Mouse (Mus musculus): Measurements from ENCODE around the gene Cep164. TPM values are rescaled to one million over a fixed set of nuclear protein-coding genes. Genes with fewer than 3 reads are reported as not detected.
"Not testable (repeated sequence)": the region's sequence is repeated elsewhere in the genome, so short reads cannot be mapped to it uniquely, and the experiment has no call there.

Cep164 gene
- polyA plus RNA-seq, 1 experiment from 2014 or later = 14.5 TPM

DNA sequence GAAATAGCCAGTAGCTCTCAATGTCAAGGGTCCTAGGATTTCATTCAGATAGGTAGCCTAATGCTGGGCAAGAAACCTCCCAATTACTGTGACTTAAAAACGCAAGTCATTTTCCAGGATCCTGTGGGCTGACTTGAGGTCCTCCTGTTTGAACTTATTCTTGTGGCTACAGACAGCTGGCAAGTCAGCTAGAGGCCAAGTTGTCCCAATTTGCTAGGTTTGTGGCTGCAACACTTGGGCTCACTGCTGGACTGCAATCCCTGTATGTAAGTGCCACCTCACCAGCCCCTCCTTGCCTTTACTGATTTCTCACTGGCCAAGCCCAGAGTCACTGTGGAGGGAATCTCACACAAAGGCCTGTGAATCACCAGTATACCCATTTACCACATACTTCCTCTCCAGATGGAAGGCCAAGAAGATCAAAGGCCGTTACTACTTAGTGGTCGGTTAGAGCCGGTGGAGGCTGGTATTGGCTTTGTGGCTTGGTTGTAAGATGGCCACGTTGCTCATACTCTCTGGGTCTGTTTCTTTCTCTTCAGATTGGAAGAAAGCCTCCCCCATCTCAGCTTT is 18.5 kb upstream of the Cep164 start:
- 86% methylated on average over 5 of the region's 5 CpGs for WGBS
- no peak overlapping the region for H3K4me2 ChIP-seq (replicated peaks)
- no peak for ATAC-seq (replicated peaks)

DNA sequence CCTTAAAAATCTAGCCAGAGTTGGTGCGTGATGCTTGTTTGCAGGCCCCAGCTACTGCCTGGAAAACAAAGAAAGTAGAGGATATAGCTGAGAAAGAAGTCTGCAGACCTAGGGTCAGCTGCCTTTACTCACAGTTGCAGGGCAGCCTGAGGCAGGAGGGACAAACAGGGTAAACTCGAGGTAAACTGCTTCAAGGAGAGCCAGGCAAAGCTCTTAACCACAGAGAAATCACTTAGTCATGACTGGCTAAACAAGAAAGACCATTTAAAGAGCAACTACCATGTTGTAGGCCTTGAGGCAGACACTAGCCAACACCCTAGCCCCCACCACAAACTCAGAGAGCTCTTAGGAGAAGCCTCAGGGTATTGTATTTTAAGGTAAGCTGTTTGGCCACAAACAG is 17.7 kb upstream of the Cep164 start:
- H3K4me2 ChIP-seq (replicated peaks); H3K4me3 ChIP-seq; H3K9ac ChIP-seq (replicated peaks); H3K27ac ChIP-seq (replicated peaks); H3K27me3 ChIP-seq; ATAC-seq (replicated peaks); H3K36me3 ChIP-seq; H3K9me3 ChIP-seq: not testable (repeated sequence)
- peaks cover 32% of the 10 kb centered on the region for H3K4me1 ChIP-seq
- 73% methylated on average over 2 of the region's 2 CpGs for WGBS

More for the DNA sequence above, 18.5 kb upstream of the Cep164 start:
- H3K27ac ChIP-seq (replicated peaks) = no peak overlapping the region
- no peaks in the 10 kb centered on the region for H3K36me3 ChIP-seq
- no peak overlapping the region for H3K4me3 ChIP-seq
- H3K4me1 ChIP-seq = peaks cover 25% of the 10 kb centered on the region
- no peaks in the 10 kb centered on the region for H3K27me3 ChIP-seq
- H3K9me3 ChIP-seq = no peaks in the 10 kb centered on the region
- no peak overlapping the region for H3K9ac ChIP-seq (replicated peaks)

DNA sequence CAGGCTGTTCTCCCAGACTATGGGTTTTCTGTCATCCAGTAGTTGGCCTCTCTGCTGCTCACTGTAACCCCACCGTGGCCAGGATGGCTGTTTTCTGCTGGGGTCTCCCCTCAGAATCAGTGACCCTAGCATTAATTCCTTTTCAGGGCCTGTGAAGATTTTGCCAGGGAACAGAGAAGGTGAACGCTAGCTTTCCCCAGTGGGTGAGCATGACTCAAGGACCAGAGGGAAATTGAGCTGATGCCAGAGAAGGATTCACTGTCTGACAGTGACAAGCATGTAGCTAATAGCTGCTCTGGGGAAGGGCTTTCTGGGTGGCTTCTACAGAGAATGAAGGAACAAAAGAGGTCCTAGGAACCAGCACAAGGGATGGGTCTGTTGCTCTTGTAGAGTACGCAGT is 17.1 kb upstream of the Cep164 start:
- Histone ChIP-seq H3K4me2 (replicated peaks) (no peak overlapping the region), H3K27me3 (no peaks in the 10 kb centered on the region), H3K9me3 (no peaks in the 10 kb centered on the region), H3K36me3 (no peaks in the 10 kb centered on the region), H3K4me1 (peaks cover 37% of the 10 kb centered on the region), H3K9ac (replicated peaks) (no peak overlapping the region), H3K27ac (replicated peaks) (no peak overlapping the region), H3K4me3 (no peak overlapping the region)
- WGBS = 75% methylated on average over 3 of the region's 3 CpGs
- no peak for ATAC-seq (replicated peaks)

DNA sequence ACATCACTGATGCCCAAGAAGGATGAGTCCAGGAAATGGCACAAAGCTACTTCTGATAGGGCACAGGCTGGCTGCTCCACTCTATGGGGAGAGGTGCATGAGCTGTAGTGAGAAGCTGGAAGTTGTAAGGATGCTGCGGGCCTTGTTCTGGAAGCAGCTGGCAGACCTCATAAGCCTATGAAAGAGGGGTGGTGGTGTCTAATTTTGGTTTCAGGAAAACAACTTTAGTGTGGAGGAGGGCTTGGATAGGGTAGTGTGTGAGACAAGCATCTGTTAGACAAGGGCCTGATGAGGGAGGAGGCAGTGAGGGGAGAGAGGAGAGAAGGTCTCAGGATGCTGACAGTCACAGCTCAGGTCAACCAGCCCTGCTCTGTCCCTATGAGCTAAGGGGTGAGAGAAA is 15.3 kb upstream of the Cep164 start:
- no peak overlapping the region for H3K4me2 ChIP-seq (replicated peaks)
- H3K36me3 ChIP-seq = no peaks in the 10 kb centered on the region
- H3K4me3 ChIP-seq = no peak overlapping the region
- H3K27ac ChIP-seq (replicated peaks) = no peak overlapping the region
- WGBS = 90% methylated on average over 1 of the region's 1 CpGs
- peaks cover 38% of the 10 kb centered on the region for H3K4me1 ChIP-seq
- ATAC-seq (replicated peaks) = no peak
- H3K27me3 ChIP-seq = no peaks in the 10 kb centered on the region
- no peaks in the 10 kb centered on the region for H3K9me3 ChIP-seq
- H3K9ac ChIP-seq (replicated peaks) = no peak overlapping the region

DNA sequence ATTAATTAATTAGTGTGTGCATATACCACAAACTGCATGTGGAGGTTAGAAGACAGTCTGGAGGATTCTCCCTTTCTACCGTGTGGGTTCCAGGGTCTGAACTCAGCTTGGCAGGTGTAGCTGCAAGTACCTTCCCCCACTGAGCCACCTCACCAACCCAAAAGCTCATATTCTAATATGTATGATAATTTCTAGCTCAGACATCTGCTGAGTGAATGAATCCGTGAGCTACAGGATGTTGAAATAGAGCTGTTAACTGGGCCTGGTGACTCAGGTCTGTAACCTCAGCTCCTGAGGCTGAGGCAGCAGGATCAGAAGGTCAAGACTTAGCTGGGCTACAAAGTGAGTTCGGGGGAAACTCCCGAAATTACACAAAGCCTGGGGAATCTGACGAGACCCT is 14.5 kb upstream of the Cep164 start:
- no peak for ATAC-seq (replicated peaks)
- Histone ChIP-seq H3K27me3 (no peaks in the 10 kb centered on the region), H3K9me3 (no peaks in the 10 kb centered on the region), H3K36me3 (no peaks in the 10 kb centered on the region), H3K27ac (replicated peaks) (no peak overlapping the region), H3K4me1 (peaks cover 40% of the 10 kb centered on the region), H3K9ac (replicated peaks) (no peak overlapping the region), H3K4me2 (replicated peaks) (no peak overlapping the region), H3K4me3 (no peak overlapping the region)
- WGBS = 83% methylated on average over 5 of the region's 5 CpGs

DNA sequence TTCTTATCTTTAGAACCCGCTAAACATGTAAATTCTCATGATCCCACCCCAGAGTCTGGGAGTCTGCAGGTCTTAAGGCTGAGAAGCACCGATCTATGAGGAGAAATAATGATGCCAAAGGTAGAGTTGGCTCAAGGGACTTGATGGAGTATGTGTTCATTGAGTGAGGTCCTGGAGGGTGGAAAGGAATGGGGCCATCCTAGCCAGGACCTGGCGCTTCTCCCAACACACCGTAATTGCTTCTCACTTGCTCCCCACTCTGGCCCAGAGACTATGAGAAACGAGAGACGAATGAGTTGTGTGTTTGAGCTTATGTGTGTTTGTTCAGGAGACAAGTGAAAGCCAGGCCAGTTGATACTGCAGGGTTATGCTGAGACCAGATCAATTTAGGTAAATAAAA is 13.0 kb upstream of the Cep164 start:
- Histone ChIP-seq H3K27me3 (no peaks in the 10 kb centered on the region), H3K9me3 (no peaks in the 10 kb centered on the region), H3K4me1 (peaks cover 42% of the 10 kb centered on the region), H3K4me2 (replicated peaks) (0 out of 2 replicates have a peak overlapping the region, but pooled peaks have one; percentile 83), H3K9ac (replicated peaks) (no peak overlapping the region), H3K36me3 (no peaks in the 10 kb centered on the region), H3K4me3 (no peak overlapping the region), H3K27ac (replicated peaks) (no peak overlapping the region)
- 84% methylated on average over 6 of the region's 6 CpGs for WGBS
- ATAC-seq (replicated peaks) = no peak

DNA sequence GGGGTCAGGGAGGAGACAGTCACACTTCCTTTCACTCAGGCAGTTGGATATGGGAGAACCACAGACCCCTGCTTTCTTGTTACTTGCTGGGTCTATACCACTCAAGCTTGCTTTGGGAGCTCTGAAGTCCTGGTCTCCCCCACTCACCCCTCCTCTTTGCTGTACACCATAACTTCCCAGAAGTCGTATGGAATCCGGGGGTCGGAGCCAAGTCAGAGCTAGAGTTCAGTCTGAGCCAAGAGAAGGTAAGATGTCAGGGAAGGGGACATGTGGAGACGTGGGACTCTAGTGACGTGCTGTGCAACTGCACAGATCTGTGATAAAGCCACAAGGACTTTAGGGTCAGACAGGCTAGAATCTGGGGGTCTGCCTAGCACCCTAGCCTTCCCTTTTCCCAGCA is 11.8 kb upstream of the Cep164 start:
- peak overlapping the region; percentile 83 for H3K4me2 ChIP-seq (replicated peaks)
- peaks cover 42% of the 10 kb centered on the region for H3K4me1 ChIP-seq
- 69% methylated on average over 5 of the region's 5 CpGs for WGBS
- H3K9me3 ChIP-seq = no peaks in the 10 kb centered on the region
- H3K27me3 ChIP-seq = no peaks in the 10 kb centered on the region
- no peak for ATAC-seq (replicated peaks)
- peak overlapping the region; percentile 89; the same call in 1 of the 2 replicates for H3K4me3 ChIP-seq
- no peaks in the 10 kb centered on the region for H3K36me3 ChIP-seq
- H3K9ac ChIP-seq (replicated peaks) = no peak overlapping the region; the same call in 1 of the 2 replicates
- H3K27ac ChIP-seq (replicated peaks) = no peak overlapping the region

DNA sequence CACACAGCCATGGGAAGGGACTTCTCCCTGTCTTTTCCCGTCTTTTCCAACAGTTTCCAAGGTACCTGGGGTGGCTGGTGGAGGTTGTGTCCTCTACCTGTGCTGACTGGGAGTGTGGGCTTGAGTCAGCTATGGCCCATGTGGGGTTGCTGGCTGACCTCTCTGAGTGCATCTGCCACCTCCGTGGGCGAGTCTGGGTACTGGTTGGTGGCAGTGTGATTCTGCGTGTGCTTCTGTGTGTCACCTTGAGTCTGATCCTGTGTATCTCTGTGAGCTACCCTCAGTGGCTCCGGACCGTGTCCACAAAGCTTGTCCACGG is 11.4 kb upstream of the Cep164 start:
- H3K9me3 ChIP-seq = no peaks in the 10 kb centered on the region
- peak overlapping the region; percentile 75 for H3K9ac ChIP-seq (replicated peaks)
- H3K27me3 ChIP-seq = no peaks in the 10 kb centered on the region
- no peak overlapping the region for H3K27ac ChIP-seq (replicated peaks)
- H3K4me1 ChIP-seq = peaks cover 42% of the 10 kb centered on the region
- no peaks in the 10 kb centered on the region for H3K36me3 ChIP-seq
- peak overlapping the region; percentile 89 for H3K4me3 ChIP-seq
- WGBS = 80% methylated on average over 7 of the region's 7 CpGs
- peak overlapping the region; percentile 83 for H3K4me2 ChIP-seq (replicated peaks)
- ATAC-seq (replicated peaks) = no peak

DNA sequence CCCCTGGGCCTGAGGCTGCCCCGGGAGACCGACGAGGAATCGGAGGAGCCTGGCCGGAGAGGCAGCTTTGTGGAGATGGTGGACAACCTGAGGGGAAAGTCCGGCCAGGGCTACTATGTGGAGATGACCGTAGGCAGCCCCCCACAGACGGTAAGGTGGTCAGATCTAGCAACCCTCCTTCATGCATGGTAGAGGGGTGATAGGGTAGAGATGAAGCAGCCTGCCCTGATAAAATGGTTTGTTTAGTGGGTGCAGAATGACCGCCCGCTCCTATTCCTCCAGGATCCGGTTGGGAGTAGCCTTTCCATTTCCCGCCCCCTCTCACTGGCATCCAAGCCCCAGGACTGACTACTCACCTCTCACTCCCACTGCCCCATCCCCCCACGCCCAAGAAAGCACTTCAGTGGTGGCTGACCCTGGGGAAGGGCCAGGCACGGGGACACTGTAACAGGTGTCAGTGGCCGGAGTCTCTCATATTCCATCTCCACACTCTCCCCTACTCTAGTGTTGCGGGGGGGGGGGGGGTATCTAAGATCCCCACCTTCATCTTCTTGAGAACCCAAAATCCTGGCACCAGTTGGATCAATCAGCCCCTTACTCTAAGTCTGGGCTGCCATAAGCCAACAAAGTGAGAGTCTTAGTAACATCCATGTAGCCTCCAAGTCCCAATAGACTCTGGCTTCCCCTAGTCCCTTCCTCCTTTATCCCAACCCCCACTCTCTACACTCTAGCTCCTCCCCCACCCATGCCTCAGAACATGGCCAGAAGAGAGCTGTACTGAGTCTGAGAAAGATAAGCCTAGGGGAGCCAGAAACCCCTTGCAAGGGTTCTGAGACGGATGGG is 10.9 kb upstream of the Cep164 start:
- peak overlapping the region; percentile 80; the same call in 1 of the 2 replicates for H3K27ac ChIP-seq (replicated peaks)
- H3K36me3 ChIP-seq = no peaks in the 10 kb centered on the region
- no peak for ATAC-seq (replicated peaks)
- no peaks in the 10 kb centered on the region for H3K27me3 ChIP-seq
- H3K4me3 ChIP-seq = peak overlapping the region; percentile 89
- H3K4me1 ChIP-seq = peaks cover 42% of the 10 kb centered on the region
- peak overlapping the region; percentile 75 for H3K9ac ChIP-seq (replicated peaks)
- peak overlapping the region; percentile 83 for H3K4me2 ChIP-seq (replicated peaks)
- 16% methylated on average over 17 of the region's 17 CpGs for whole genome bisulfite sequencing
- no peaks in the 10 kb centered on the region for H3K9me3 ChIP-seq

DNA sequence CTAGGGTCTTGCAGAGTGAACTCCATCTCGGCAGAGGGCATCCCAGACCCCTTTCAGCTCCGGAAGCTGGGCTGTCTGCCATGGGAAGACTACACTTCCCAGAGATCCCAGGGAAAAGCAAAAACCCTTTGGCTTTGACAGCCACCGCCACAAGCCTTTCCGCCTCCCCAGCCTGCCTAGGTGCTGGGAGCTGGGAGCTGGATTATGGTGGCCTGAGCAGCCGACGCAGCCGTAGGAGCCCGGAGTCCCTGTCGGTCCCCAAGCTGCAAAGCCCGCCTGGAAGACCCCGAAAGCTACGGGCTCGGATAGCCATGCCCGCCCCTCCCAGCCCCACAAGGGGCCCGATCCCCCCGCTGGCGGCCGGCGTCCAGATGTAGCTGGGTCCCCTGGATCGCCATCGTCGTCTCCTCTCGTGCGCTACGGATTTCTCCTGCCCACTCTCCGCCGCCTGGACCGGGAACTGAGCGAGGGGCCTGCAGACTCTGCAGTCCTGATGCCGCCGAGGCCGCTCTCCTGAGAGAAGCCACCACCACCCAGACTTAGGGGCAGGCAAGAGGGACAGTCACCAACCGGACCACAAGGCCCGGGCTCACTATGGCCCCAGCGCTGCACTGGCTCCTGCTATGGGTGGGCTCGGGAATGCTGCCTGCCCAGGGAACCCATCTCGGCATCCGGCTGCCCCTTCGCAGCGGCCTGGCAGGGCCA is 10.1 kb upstream of the Cep164 start, which contains the start of gene Bace1:
Bace1 (plus strand) TSS at position 147 of the 705 bp plus-strand sequence.
- Histone ChIP-seq H3K36me3 (no peaks in the 10 kb centered on the region), H3K4me3 (peak within 1 kb of the TSS; percentile 89), H3K4me1 (peaks cover 42% of the 10 kb centered on the region), H3K4me2 (replicated peaks) (peak within 1 kb of the TSS; percentile 83), H3K27me3 (no peaks in the 10 kb centered on the region), H3K27ac (replicated peaks) (peak within 1 kb of the TSS; percentile 80), H3K9me3 (no peaks in the 10 kb centered on the region), H3K9ac (replicated peaks) (peak within 1 kb of the TSS; percentile 75)
- under 1% methylated on average over 40 of the region's 40 CpGs for WGBS
- ATAC-seq (replicated peaks) = peak; percentile 91

DNA sequence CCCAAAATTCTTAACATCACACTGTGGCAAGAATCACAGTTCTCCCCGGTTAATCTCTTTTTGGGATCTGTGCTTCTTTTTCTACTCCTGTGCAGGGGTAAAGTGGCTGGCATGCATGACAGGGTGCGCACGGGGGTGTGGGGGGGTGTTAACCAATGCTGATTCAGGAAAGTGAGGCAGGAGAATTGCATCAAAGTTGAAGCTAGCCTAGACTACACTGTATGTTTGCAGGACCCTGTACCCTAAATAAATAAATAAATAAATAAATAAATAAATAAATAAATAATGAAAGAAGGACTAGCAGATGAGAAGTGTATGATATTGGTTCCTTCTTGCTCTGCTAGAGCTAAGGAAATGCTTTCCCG is 9.6 kb upstream of the Cep164 start:
- Histone ChIP-seq H3K27me3 (no peaks in the 10 kb centered on the region), H3K4me2 (replicated peaks) (peak overlapping the region; percentile 83), H3K9ac (replicated peaks) (no peak overlapping the region), H3K9me3 (no peaks in the 10 kb centered on the region), H3K27ac (replicated peaks) (peak overlapping the region; percentile 80; the same call in 1 of the 2 replicates), H3K4me1 (peaks cover 42% of the 10 kb centered on the region), H3K36me3 (no peaks in the 10 kb centered on the region), H3K4me3 (peak overlapping the region; percentile 89)
- ATAC-seq (replicated peaks) = no peak
- 16% methylated on average over 4 of the region's 4 CpGs for WGBS

DNA sequence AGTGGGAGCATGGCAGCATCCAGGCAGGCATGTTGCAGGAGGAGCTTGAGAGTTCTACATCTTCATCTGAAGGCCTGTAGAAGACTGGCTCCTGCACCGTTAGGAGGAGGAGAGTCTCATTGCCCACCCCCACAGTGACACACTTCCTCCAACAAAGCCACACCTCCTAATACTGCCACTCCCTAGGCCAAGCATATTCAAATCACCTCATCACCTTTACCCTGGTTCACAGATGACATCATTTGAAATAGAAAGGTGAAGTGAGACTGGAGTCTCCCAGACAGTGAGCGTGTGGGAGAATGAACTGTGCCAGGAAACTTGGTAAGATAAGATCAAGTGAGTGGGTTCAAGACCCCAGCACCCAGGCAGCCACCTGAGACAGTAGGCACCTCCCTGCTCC is 5.0 kb upstream of the Cep164 start:
- 82% methylated on average over 2 of the region's 2 CpGs for WGBS
- Histone ChIP-seq H3K4me3 (no peak overlapping the region), H3K9me3 (no peaks in the 10 kb centered on the region), H3K27me3 (no peaks in the 10 kb centered on the region), H3K27ac (replicated peaks) (no peak overlapping the region), H3K9ac (replicated peaks) (no peak overlapping the region), H3K36me3 (no peaks in the 10 kb centered on the region), H3K4me1 (peaks cover 8% of the 10 kb centered on the region), H3K4me2 (replicated peaks) (no peak overlapping the region)
- ATAC-seq (replicated peaks) = no peak

Measured in forebrain, embryonic 15.5 days (tissue).